Mouse (Mus musculus) B cell, adult 62 days (primary cell): ENCODE data around the gene Olfr33. TPM values are rescaled to one million over a fixed set of nuclear protein-coding genes. Genes with fewer than 3 reads are reported as not detected.

ENCODE experiments used
- total RNA-seq: library from RNA; stranded (reverse); gene quantifications from 4 replicates; pipeline ENCODE4 v1.2.4, GENCODE M21; 2023

Gene Olfr33
- total RNA-seq, result not detected in 4 replicates

GRCm38 (mm10) chr7:102718970-102719369 lies at the start of gene Olfr33:
Olfr33 (minus strand) TSS chr7:102719070.

GRCm38 (mm10) chr7:102759266-102759665 lies 40.4 kb upstream of the Olfr33 start, which contains the start of the genes Olfr560 and Olfr78:
Olfr560 (minus strand) TSS chr7:102759366.
Olfr78 (minus strand) TSS chr7:102759471.

GRCm38 (mm10) chr7:102727391-102727790 lies 8.5 kb upstream of the Olfr33 start, which contains the start of gene Olfr559:
Olfr559 (minus strand) TSS chr7:102727491.

GRCm38 (mm10) chr7:102701915-102702314 lies 17.0 kb downstream of the Olfr33 start, which contains the start of gene Olfr558:
Olfr558 (plus strand) TSS chr7:102702215.

GRCm38 (mm10) chr7:102695358-102696125 lies 23.3 kb downstream of the Olfr33 start, which contains the start of gene Olfr557:
Olfr557 (plus strand) TSS chr7:102695910.

GRCm38 (mm10) chr7:102686944-102687501 lies 31.8 kb downstream of the Olfr33 start, which contains the start of gene Trim68:
Trim68 (minus strand) TSS chr7:102687327.

GRCm38 (mm10) chr7:102664599-102664998 lies 54.3 kb downstream of the Olfr33 start, which contains the start of gene Olfr556:
Olfr556 (plus strand) TSS chr7:102664899.

Other genes with a start within 250 kb of the Olfr33 start
- not detected in 4 replicates for gene Olfr543, start 237.4 kb downstream of the Olfr33 start, total RNA-seq
- not detected in 4 replicates for gene Olfr544, start 230.8 kb downstream of the Olfr33 start, total RNA-seq
- not detected in 4 replicates for gene Olfr545, start 219.5 kb downstream of the Olfr33 start, total RNA-seq
- not detected in 4 replicates for gene Olfr547, start 184.3 kb downstream of the Olfr33 start, total RNA-seq
- gene Olfr548-ps1, start 178.2 kb downstream of the Olfr33 start, total RNA-seq, result not detected in 4 replicates
- not detected in 4 replicates for gene Olfr549, start 169.2 kb downstream of the Olfr33 start, total RNA-seq
- gene Trim21, start 153.6 kb downstream of the Olfr33 start, total RNA-seq, result 32.2 to 40.5 TPM (median 36.2 TPM) in 4 replicates
- not detected in 4 replicates for gene Olfr550, start 147.6 kb downstream of the Olfr33 start, total RNA-seq
- gene Olfr551, start 127.2 kb downstream of the Olfr33 start, total RNA-seq, result not detected in 4 replicates
- not detected in 4 replicates for gene Olfr552, start 121.3 kb downstream of the Olfr33 start, total RNA-seq
- gene Olfr553, start 100.9 kb downstream of the Olfr33 start, total RNA-seq, result not detected in 4 replicates
- not detected in 4 replicates for gene Olfr554, start 80.6 kb downstream of the Olfr33 start, total RNA-seq
- not detected in 4 replicates for gene Olfr555, start 60.2 kb downstream of the Olfr33 start, total RNA-seq
- gene Olfr556, start 54.2 kb downstream of the Olfr33 start, total RNA-seq, result not detected in 4 replicates
- 11.7 to 17.4 TPM (median 15.2 TPM) in 4 replicates for gene Trim68, start 31.7 kb downstream of the Olfr33 start, total RNA-seq
- not detected in 4 replicates for gene Olfr557, start 23.2 kb downstream of the Olfr33 start, total RNA-seq
- gene Olfr558, start 16.9 kb downstream of the Olfr33 start, total RNA-seq, result not detected in 4 replicates
- not detected in 4 replicates for gene Olfr559, start 8.4 kb upstream of the Olfr33 start, total RNA-seq
- gene Olfr560, start 40.3 kb upstream of the Olfr33 start, total RNA-seq, result not detected in 4 replicates
- not detected in 4 replicates for gene Olfr78, start 40.4 kb upstream of the Olfr33 start, total RNA-seq
- not detected in 4 replicates for gene Olfr561, start 52.2 kb upstream of the Olfr33 start, total RNA-seq
- not detected in 4 replicates for gene Olfr564, start 84.4 kb upstream of the Olfr33 start, total RNA-seq
- not detected in 4 replicates for gene Olfr566, start 139.7 kb upstream of the Olfr33 start, total RNA-seq
- not detected in 4 replicates for gene Olfr568, start 158.1 kb upstream of the Olfr33 start, total RNA-seq
- gene Olfr569, start 171.8 kb upstream of the Olfr33 start, total RNA-seq, result not detected in 4 replicates
- gene Olfr570, start 175.5 kb upstream of the Olfr33 start, total RNA-seq, result not detected in 4 replicates
- not detected in 4 replicates for gene Olfr571, start 198.5 kb upstream of the Olfr33 start, total RNA-seq
- not detected in 4 replicates for gene Olfr572, start 205.3 kb upstream of the Olfr33 start, total RNA-seq
- gene Olfr573-ps1, start 223.5 kb upstream of the Olfr33 start, total RNA-seq, result not detected in 4 replicates
- gene Olfr574, start 229.4 kb upstream of the Olfr33 start, total RNA-seq, result not detected in 4 replicates
- gene Olfr575, start 239.7 kb upstream of the Olfr33 start, total RNA-seq, result not detected in 4 replicates
- gene Olfr576, start 243.6 kb upstream of the Olfr33 start, total RNA-seq, result not detected in 4 replicates